Mouse (Mus musculus) erythroblast, embryonic 14.5 days (primary cell): Measurements from ENCODE around the gene Aagab. TPM values are rescaled to one million over a fixed set of nuclear protein-coding genes. Genes with fewer than 3 reads are reported as not detected.

ENCODE experiments used
- H3K27me3 ChIP-seq: 2 replicates; pipeline ENCODE4 v1.6.1; 2012; ENCODE audit warnings: inconsistent platforms; ENCODE audit not compliant: control insufficient read depth
- H3K36me3 ChIP-seq: 2 replicates; pipeline ENCODE4 v1.6.1; 2012; ENCODE audit warnings: mild to moderate bottlenecking, inconsistent platforms; ENCODE audit not compliant: control insufficient read depth
- H3K4me1 ChIP-seq: 2 replicates; pipeline ENCODE4 v1.6.1; 2012; ENCODE audit warnings: inconsistent platforms; ENCODE audit not compliant: control insufficient read depth
- H3K4me3 ChIP-seq: replicated peaks from 2 replicates; pipeline ENCODE3; 2012; ENCODE audit warnings: moderate library complexity, mild to moderate bottlenecking, inconsistent platforms
- H3K9me3 ChIP-seq: 2 replicates; pipeline ENCODE4 v1.6.1; 2012; ENCODE audit warnings: low read length, inconsistent platforms, mixed read lengths; ENCODE audit not compliant: control insufficient read depth
- GATA1 ChIP-seq: IDR thresholded peaks from 2 replicates; pipeline ENCODE4 v1.6.1; 2012; ENCODE audit warnings: low read length, inconsistent platforms, mixed read lengths
- TAL1 ChIP-seq: IDR thresholded peaks from 3 replicates; pipeline ENCODE4 v1.6.1; 2012; ENCODE audit warnings: low read length, inconsistent platforms, mixed read lengths
- polyA plus RNA-seq: library from polyadenylated mRNA; stranded (reverse); fragments of >175 nt; gene quantifications from 2 replicates; pipeline ENCODE4 v1.2.3, GENCODE M21; 2012

Gene Aagab
- polyA plus RNA-seq, 1 experiment: 0.41 TPM

- H3K36me3 ChIP-seq: peaks cover 60% of the 10 kb centered on the region
- TF ChIP-seq TAL1 (no peak), GATA1 (no peak)
Observed at GRCm38 (mm10) chr9:63662759-63663158, 60.3 kb downstream of the Aagab start.

DNA sequence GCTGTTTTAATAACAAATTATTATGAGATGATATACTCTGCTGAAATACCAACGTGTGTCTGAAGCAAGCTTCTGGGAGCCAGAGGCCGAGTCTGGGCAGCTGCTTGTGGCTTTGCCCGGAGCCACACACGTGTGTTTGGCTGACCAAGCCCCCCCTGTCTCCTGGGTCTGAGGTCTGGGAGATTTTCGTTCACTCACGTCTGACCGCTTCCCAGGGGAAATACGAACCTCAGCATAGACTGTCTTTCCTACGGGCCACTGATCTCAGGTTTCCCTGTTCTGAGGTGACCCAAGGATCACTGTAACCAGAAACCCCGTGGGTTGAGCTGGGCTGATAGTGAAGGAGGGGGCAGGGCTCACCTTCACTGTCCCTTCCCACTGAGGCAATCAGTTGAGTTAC is 60.8 kb downstream of the Aagab start:
- TF ChIP-seq GATA1 (no peak), TAL1 (no peak)
- no peaks in the 10 kb centered on the region for H3K4me1 ChIP-seq
- H3K9me3 ChIP-seq: no peaks in the 10 kb centered on the region
- peaks cover 61% of the 10 kb centered on the region for H3K36me3 ChIP-seq
- no peak overlapping the region for H3K4me3 ChIP-seq
- no peaks in the 10 kb centered on the region for H3K27me3 ChIP-seq

More at GRCm38 (mm10) chr9:63662759-63663158, 60.3 kb downstream of the Aagab start:
- Histone ChIP-seq H3K4me1 (no peaks in the 10 kb centered on the region), H3K4me3 (no peak overlapping the region), H3K9me3 (no peaks in the 10 kb centered on the region), H3K27me3 (no peaks in the 10 kb centered on the region)

DNA sequence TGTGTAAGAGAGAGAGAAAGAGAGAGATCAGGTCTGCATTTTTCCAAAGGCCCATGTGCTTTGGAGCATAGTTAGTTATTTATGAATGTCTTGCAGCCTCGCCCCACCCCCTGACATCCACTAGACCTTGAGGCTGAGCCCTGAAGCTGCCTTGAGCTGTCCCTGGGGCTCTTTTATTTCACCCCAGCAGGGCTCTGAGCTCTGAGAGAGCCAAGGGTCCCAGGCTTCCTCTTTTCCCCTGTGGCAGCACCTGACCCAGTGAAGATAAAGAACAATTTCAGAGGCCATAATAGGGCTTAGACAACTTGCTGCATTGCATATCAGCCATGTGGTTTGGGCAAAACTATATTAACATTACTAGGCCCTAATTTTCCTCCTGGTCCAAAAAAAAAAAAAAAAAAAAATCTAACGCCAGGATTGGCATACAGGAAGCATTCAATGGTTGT is 61.9 kb downstream of the Aagab start:
- no peak for TF ChIP-seq GATA1
- TF ChIP-seq TAL1: no peak
- no peaks in the 10 kb centered on the region for H3K27me3 ChIP-seq
- H3K4me3 ChIP-seq: no peak overlapping the region
- H3K9me3 ChIP-seq: no peaks in the 10 kb centered on the region
- no peaks in the 10 kb centered on the region for H3K4me1 ChIP-seq
- peaks cover 57% of the 10 kb centered on the region for H3K36me3 ChIP-seq

DNA sequence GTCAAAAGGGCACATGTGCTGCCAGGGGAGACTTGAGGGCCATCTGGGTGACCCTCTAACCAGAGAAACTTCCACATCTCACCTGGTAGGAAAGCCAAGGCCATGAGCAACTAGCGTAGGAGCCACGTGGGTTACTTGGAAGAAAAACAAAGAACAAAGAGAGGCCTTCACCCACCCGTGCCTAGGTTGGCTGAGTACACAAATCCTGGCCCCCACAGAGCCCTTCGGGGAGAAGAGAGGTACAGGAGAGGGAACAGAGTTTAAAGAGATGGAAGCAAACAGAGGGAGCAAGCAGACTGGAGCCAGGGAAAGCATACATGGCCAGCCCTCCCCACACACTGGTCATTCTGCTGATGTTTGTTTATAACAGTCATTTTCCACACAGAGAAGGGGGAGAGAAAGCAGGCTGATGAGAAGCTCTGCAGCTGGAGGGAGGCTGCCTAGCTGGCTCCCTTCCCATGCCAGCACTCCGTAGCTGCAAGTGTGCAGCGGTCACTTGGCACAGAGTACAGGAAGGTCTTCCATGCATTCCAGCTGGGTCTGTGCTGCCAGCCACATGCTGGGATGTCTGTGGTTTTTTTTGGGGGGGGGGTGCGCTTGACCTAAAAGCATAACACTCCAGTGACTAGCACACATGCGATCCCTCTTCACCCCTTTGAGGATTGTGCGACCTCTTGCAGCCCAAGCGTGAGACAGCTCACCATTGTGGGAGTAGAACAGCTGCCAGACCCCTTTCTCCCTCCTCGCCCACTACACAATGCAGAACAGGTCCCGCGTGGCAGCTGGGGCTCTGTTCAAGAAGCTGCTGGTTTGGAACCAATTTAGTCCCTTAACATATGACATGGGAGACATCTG is 62.6 kb downstream of the Aagab start:
- no peaks in the 10 kb centered on the region for H3K9me3 ChIP-seq
- no peaks in the 10 kb centered on the region for H3K27me3 ChIP-seq
- H3K4me1 ChIP-seq: no peaks in the 10 kb centered on the region
- no peak overlapping the region for H3K4me3 ChIP-seq
- no peak for TF ChIP-seq GATA1
- TF ChIP-seq TAL1: no peak
- H3K36me3 ChIP-seq: peaks cover 56% of the 10 kb centered on the region

DNA sequence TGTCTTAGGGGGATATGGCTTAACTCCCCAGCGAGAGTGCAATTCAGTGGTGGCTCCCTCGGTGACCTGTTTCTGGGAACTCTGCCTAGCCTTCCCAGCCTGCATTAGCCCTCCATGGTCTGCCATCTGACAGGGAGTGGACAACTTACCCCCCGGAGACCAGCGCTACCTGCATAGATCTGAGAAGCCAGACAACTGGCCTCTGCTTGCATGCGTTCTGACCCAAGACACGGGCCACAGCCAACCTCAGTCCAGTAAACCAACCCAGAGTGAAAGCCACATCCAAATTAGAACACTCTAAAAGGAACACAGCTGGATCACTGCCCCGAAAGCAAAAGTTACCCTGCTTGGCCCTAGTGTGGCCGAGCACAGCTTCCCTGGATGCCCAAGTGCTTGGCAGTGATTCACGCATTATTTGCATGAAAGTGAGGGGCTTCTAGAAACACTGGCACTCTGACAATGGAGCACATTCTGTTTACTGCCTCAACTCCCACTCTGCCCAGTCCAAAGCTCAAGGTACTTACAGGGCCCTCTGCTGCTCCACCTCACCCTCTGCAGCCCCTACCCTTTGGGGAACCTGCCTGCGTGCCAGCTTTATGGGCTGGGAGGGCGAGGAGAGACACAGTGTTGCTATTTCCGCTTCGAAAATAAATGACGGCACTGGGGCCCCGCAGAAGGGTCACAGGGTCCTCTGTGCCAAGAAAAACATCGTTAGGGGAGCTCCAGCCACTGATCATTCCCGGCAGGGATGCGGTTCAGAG is 64.3 kb downstream of the Aagab start:
- TF ChIP-seq GATA1 (no peak), TAL1 (no peak)
- no peaks in the 10 kb centered on the region for H3K27me3 ChIP-seq
- no peak overlapping the region for H3K4me3 ChIP-seq
- H3K9me3 ChIP-seq: no peaks in the 10 kb centered on the region
- no peaks in the 10 kb centered on the region for H3K4me1 ChIP-seq
- peaks cover 44% of the 10 kb centered on the region for H3K36me3 ChIP-seq

DNA sequence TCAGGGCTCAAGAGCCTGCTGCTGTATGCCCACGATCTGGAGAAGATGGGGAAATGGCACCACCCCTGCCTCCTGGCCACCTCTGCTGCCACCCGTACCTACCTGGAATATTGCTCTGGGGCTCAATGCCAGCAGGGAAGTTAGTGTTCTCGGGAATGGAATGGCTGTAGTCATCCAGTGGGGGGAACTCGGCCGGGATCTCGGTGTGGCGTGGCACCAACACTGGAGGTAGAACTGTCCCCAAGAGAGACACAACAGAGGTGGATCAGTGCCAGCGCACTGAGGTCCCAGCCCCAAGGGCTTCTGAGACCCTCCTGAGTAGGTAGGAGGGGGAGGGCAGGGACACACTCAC is 64.9 kb downstream of the Aagab start:
- H3K4me3 ChIP-seq: no peak overlapping the region
- no peaks in the 10 kb centered on the region for H3K9me3 ChIP-seq
- no peaks in the 10 kb centered on the region for H3K4me1 ChIP-seq
- TF ChIP-seq GATA1: no peak
- TF ChIP-seq TAL1: no peak
- peaks cover 41% of the 10 kb centered on the region for H3K36me3 ChIP-seq
- H3K27me3 ChIP-seq: no peaks in the 10 kb centered on the region

DNA sequence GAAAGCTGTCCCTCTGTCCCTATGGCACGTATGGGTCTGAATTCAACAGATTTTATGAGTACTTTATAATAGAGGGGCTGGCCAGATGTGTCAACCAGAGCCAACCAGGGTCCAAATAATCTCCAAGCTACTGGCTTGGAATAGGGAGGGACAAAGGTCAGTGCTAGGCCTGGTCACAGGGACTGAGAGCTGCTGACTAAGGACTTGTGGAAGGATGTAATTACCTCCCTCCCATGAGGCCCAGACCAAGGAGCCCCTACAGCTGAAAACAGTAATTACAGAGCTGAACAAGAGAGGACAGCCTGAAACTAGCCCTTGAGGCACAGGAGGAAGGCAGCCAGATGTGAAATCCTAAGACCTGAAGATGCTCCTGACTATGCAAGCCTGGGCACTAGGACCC is 66.2 kb downstream of the Aagab start:
- no peak for TF ChIP-seq TAL1
- no peak for TF ChIP-seq GATA1
- Histone ChIP-seq H3K4me3 (no peak overlapping the region), H3K4me1 (no peaks in the 10 kb centered on the region), H3K36me3 (peaks cover 33% of the 10 kb centered on the region), H3K9me3 (no peaks in the 10 kb centered on the region), H3K27me3 (no peaks in the 10 kb centered on the region)

DNA sequence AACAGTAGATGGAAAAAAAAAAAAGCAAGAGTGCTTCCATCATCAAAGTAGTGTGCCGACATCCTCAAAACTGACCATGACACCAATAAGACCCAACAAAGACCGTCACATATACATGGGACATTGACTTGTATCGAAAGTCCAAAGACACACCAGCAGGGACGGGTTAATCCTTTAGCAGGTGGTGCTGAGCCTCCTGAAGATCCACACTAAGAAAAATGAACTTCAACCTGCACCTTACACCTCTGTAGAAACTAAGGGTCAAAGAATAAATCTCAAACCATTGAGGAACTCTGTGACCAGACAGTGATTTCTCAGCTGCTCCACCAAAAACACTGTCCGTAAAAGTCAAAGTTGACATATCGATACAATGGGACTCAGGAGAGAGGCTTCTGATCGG is 67.4 kb downstream of the Aagab start:
- H3K4me3 ChIP-seq: no peak overlapping the region
- H3K9me3 ChIP-seq: no peaks in the 10 kb centered on the region
- H3K27me3 ChIP-seq: no peaks in the 10 kb centered on the region
- TF ChIP-seq TAL1 (no peak), GATA1 (no peak)
- peaks cover 28% of the 10 kb centered on the region for H3K36me3 ChIP-seq
- H3K4me1 ChIP-seq: no peaks in the 10 kb centered on the region

DNA sequence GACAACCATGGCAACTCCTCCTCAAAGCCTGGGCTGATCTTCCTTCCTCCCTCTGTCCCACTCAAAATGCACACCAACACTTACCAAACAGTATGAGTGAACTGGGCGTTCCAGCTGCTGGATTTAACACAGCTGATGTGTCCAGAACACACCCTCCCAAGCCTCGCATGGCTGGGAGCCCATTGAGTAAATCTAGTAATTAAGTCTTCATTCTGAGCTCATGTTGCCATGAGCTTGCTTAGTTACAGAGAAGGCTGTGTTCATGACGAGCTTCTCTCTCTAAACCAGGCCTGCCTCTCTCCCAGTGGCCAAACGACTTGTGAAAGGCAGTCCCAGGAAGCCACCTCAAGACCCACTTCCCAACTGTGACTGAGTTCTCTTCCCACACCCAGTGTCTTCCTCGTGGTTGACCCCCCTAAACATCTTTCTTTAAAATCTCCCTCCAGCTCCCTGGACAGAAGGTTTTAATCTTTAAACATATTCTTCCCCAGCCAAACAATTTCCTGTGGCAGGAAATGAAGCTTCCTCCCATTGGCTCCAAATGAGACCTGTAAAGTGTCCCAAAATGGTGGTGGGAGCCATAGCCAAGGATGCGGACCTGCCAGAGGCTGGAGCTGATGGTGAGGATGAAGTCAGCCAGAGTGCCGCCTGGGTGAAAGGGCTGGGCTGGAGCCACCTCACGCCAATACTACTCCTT is 70.5 kb downstream of the Aagab start:
- Histone ChIP-seq H3K9me3 (no peaks in the 10 kb centered on the region), H3K4me3 (no peak overlapping the region), H3K36me3 (no peaks in the 10 kb centered on the region), H3K4me1 (no peaks in the 10 kb centered on the region), H3K27me3 (no peaks in the 10 kb centered on the region)
- no peak for TF ChIP-seq TAL1
- no peak for TF ChIP-seq GATA1
